Mouse (Mus musculus): Measurements from ENCODE around the gene Gm9857. TPM values are rescaled to one million over a fixed set of nuclear protein-coding genes. Genes with fewer than 3 reads are reported as not detected.

Gm9857 gene
- not detected in 2 replicates for polyA plus RNA-seq (2015; fragmentation: Nextera tagmentation; extraction: Ambion mirVana)

- peak; percentile 58 for ATAC-seq
- DNase-seq (ENCODE audit: low spot score): peak; percentile 18
- Histone ChIP-seq H3K27me3 (replicated peaks; ENCODE audit: insufficient read depth, low read length) (no peaks in the 10 kb centered on the region), H3K9ac (replicated peaks; ENCODE audit: low read depth) (no peak within 1 kb of the TSS), H3K4me3 (ENCODE audit: low read depth, low read length) (no peak within 1 kb of the TSS), H3K27ac (ENCODE audit: low read length) (no peak within 1 kb of the TSS), H3K4me2 (replicated peaks; ENCODE audit: low read depth, low read length) (peak within 1 kb of the TSS; percentile 48), H3K9me3 (ENCODE audit: low read length) (no peaks in the 10 kb centered on the region), H3K4me1 (ENCODE audit: insufficient read depth, low read depth, low read length) (no peaks in the 10 kb centered on the region), H3K36me3 (ENCODE audit: insufficient read depth, low read length) (no peaks in the 10 kb centered on the region)
- WGBS: 54% methylated on average over 36 of the region's 59 CpGs
- TF ChIP-seq EP300 (IDR thresholded peaks at IDR 0.05): no peak
- TF ChIP-seq CTCF (IDR thresholded peaks at IDR 0.05): no peak
Observed at GRCm38 (mm10) chr3:108940001-108940633, at the start of gene Gm9857. TSS of gene Gm9857 (minus strand) at chr3:108940445.

GRCm38 (mm10) chr3:108987009-108987659 lies 46.9 kb upstream of the Gm9857 start:
- no peaks in the 10 kb centered on the region for H3K4me1 ChIP-seq (ENCODE audit: insufficient read depth, low read depth, low read length)
- WGBS: 69% methylated on average over 12 of the region's 12 CpGs
- no peak for TF ChIP-seq EP300 (IDR thresholded peaks at IDR 0.05)
- no peak for TF ChIP-seq CTCF (IDR thresholded peaks at IDR 0.05)
- no peak for ATAC-seq
- no peak overlapping the region for H3K4me2 ChIP-seq (replicated peaks; ENCODE audit: low read depth, low read length)
- DNase-seq (ENCODE audit: low spot score): no peak
- no peak overlapping the region for H3K9ac ChIP-seq (replicated peaks; ENCODE audit: low read depth)
- H3K9me3 ChIP-seq (ENCODE audit: low read length): no peaks in the 10 kb centered on the region
- H3K4me3 ChIP-seq (ENCODE audit: low read depth, low read length): no peak overlapping the region
- H3K27me3 ChIP-seq (replicated peaks; ENCODE audit: insufficient read depth, low read length): no peaks in the 10 kb centered on the region
- H3K27ac ChIP-seq (ENCODE audit: low read length): no peak overlapping the region
- H3K36me3 ChIP-seq (ENCODE audit: insufficient read depth, low read length): peaks cover 26% of the 10 kb centered on the region; the same call in 1 of the 2 replicates

GRCm38 (mm10) chr3:108986534-108986933 lies 46.3 kb upstream of the Gm9857 start:
- Histone ChIP-seq H3K9ac (replicated peaks; ENCODE audit: low read depth) (no peak overlapping the region), H3K27me3 (replicated peaks; ENCODE audit: insufficient read depth, low read length) (no peaks in the 10 kb centered on the region), H3K4me1 (ENCODE audit: insufficient read depth, low read depth, low read length) (no peaks in the 10 kb centered on the region), H3K9me3 (ENCODE audit: low read length) (no peaks in the 10 kb centered on the region), H3K4me2 (replicated peaks; ENCODE audit: low read depth, low read length) (no peak overlapping the region), H3K36me3 (ENCODE audit: insufficient read depth, low read length) (peaks cover 26% of the 10 kb centered on the region; the same call in 1 of the 2 replicates), H3K4me3 (ENCODE audit: low read depth, low read length) (no peak overlapping the region), H3K27ac (ENCODE audit: low read length) (no peak overlapping the region)
- no peak for TF ChIP-seq EP300 (IDR thresholded peaks at IDR 0.05)
- no peak for TF ChIP-seq CTCF (IDR thresholded peaks at IDR 0.05)
- WGBS: 82% methylated on average over 1 of the region's 1 CpGs
- no peak for ATAC-seq
- DNase-seq (ENCODE audit: low spot score): no peak

GRCm38 (mm10) chr3:108983989-108984388 lies 43.7 kb upstream of the Gm9857 start:
- H3K36me3 ChIP-seq (ENCODE audit: insufficient read depth, low read length): peaks cover 21% of the 10 kb centered on the region; the same call in 1 of the 2 replicates
- H3K9me3 ChIP-seq (ENCODE audit: low read length): no peaks in the 10 kb centered on the region
- ATAC-seq: no peak
- no peaks in the 10 kb centered on the region for H3K4me1 ChIP-seq (ENCODE audit: insufficient read depth, low read depth, low read length)
- 47% methylated on average over 5 of the region's 5 CpGs for whole genome bisulfite sequencing
- no peak overlapping the region for H3K27ac ChIP-seq (ENCODE audit: low read length)
- no peak overlapping the region for H3K4me3 ChIP-seq (ENCODE audit: low read depth, low read length)
- TF ChIP-seq CTCF (IDR thresholded peaks at IDR 0.05) (no peak), EP300 (IDR thresholded peaks at IDR 0.05) (no peak)
- no peaks in the 10 kb centered on the region for H3K27me3 ChIP-seq (replicated peaks; ENCODE audit: insufficient read depth, low read length)
- no peak for DNase-seq (ENCODE audit: low spot score)
- no peak overlapping the region for H3K9ac ChIP-seq (replicated peaks; ENCODE audit: low read depth)
- no peak overlapping the region for H3K4me2 ChIP-seq (replicated peaks; ENCODE audit: low read depth, low read length)

- no peak overlapping the region for H3K4me3 ChIP-seq (ENCODE audit: low read depth, low read length)
- no peak overlapping the region for H3K9ac ChIP-seq (replicated peaks; ENCODE audit: low read depth)
- peaks cover 9% of the 10 kb centered on the region; the same call in 1 of the 2 replicates for H3K36me3 ChIP-seq (ENCODE audit: insufficient read depth, low read length)
- H3K4me1 ChIP-seq (ENCODE audit: insufficient read depth, low read depth, low read length): no peaks in the 10 kb centered on the region
- WGBS: 69% methylated on average over 6 of the region's 6 CpGs
- no peak overlapping the region for H3K27ac ChIP-seq (ENCODE audit: low read length)
- ATAC-seq (no peak), DNase-seq (ENCODE audit: low spot score) (no peak)
- TF ChIP-seq CTCF (IDR thresholded peaks at IDR 0.05) (no peak), EP300 (IDR thresholded peaks at IDR 0.05) (no peak)
- H3K27me3 ChIP-seq (replicated peaks; ENCODE audit: insufficient read depth, low read length): no peaks in the 10 kb centered on the region
- H3K9me3 ChIP-seq (ENCODE audit: low read length): no peaks in the 10 kb centered on the region
- H3K4me2 ChIP-seq (replicated peaks; ENCODE audit: low read depth, low read length): no peak overlapping the region
Observed at GRCm38 (mm10) chr3:108981946-108982345, 41.7 kb upstream of the Gm9857 start.

GRCm38 (mm10) chr3:108977340-108978030 lies 37.2 kb upstream of the Gm9857 start:
- H3K4me1 ChIP-seq (ENCODE audit: insufficient read depth, low read depth, low read length): no peaks in the 10 kb centered on the region
- H3K9ac ChIP-seq (replicated peaks; ENCODE audit: low read depth): no peak overlapping the region
- DNase-seq (ENCODE audit: low spot score) (peak; percentile 22), ATAC-seq (no peak)
- TF ChIP-seq EP300 (IDR thresholded peaks at IDR 0.05) (no peak), CTCF (IDR thresholded peaks at IDR 0.05) (peak; percentile 65)
- peaks cover 6% of the 10 kb centered on the region; the same call in 1 of the 2 replicates for H3K36me3 ChIP-seq (ENCODE audit: insufficient read depth, low read length)
- no peak overlapping the region for H3K27ac ChIP-seq (ENCODE audit: low read length)
- H3K27me3 ChIP-seq (replicated peaks; ENCODE audit: insufficient read depth, low read length): no peaks in the 10 kb centered on the region
- H3K4me2 ChIP-seq (replicated peaks; ENCODE audit: low read depth, low read length): no peak overlapping the region
- H3K4me3 ChIP-seq (ENCODE audit: low read depth, low read length): no peak overlapping the region
- WGBS: 90% methylated on average over 13 of the region's 13 CpGs
- H3K9me3 ChIP-seq (ENCODE audit: low read length): no peaks in the 10 kb centered on the region

All from lung, postnatal 0 days (tissue).